ENCODE assay signal across 8 mouse cellular contexts in the genomic region with DNA sequence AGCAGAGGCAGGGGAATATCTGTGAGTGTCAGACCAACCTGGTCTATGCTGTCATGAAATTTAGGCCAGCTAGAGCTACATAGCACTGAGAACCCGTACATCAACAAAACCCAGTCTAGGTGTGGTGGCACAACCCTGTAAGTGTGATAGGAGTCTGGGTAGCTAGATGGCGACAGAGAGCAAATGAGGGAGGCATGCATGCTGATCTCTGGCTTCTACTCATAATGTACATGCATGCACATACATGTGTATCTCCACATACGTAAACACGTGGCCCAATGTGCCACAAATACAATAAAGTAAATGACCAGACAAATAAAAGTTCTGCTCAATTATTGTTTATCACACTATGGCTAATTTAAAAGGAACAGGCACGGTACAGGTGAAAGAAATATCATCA. TPM values are rescaled to one million over a fixed set of nuclear protein-coding genes. Genes with fewer than 3 reads are reported as not detected.
DNase-seq lines count a peak whose midpoint lies in the region; ATAC-seq lines count a peak whose summit lies in the region.

No protein-coding gene starts in this region.

- H3K4me1 ChIP-seq in heart, embryonic 11.5 days (ENCODE audit: control insufficient read depth, insufficient read depth, low read length) = peaks cover 8% of the 10 kb centered on the region; the same call in 1 of the 2 replicates

- peaks cover 60% of the 10 kb centered on the region for H3K27me3 ChIP-seq in heart, embryonic 11.5 days (ENCODE audit: control insufficient read depth, insufficient read depth, low read length)

- peak; percentile 79 for DNase-seq in heart, adult 11 months
- peak; percentile 22 for DNase-seq in ovary, postnatal 14 days (ENCODE audit: low spot score)
- DNase-seq in ovary, postnatal 10 days (ENCODE audit: low spot score) = no peak
- peak; percentile 88 for DNase-seq in brain, adult 2 months (ENCODE audit: low read depth, low spot score)
- peak; percentile 66 for DNase-seq in kidney, postnatal 10 days
- peak; percentile 53 for DNase-seq in thymus, postnatal 0 days (ENCODE audit: low spot score)
- DNase-seq in heart, postnatal 25 days (ENCODE audit: low spot score) = no peak

- H3K4me3 ChIP-seq in heart, embryonic 11.5 days (ENCODE audit: low read depth, low read length) = no peak overlapping the region

- no peak overlapping the region for H3K27ac ChIP-seq in heart, embryonic 11.5 days (ENCODE audit: low read depth, low read length)

- no peaks in the 10 kb centered on the region for H3K9me3 ChIP-seq in heart, embryonic 11.5 days (replicated peaks; ENCODE audit: control insufficient read depth, low read length)

- H3K9ac ChIP-seq in heart, embryonic 11.5 days (ENCODE audit: low read depth, low read length) = no peak overlapping the region

- H3K36me3 ChIP-seq in heart, embryonic 11.5 days (ENCODE audit: control insufficient read depth, insufficient read depth, low read length) = no peaks in the 10 kb centered on the region

- WGBS in heart, embryonic 11.5 days (ENCODE audit: insufficient replicate concordance) = 31% methylated on average over 5 of the region's 5 CpGs

- no peak for ATAC-seq in heart, embryonic 11.5 days (replicated peaks; ENCODE audit: insufficient number of reproducible peaks, low FRiP score, low TSS enrichment)

- H3K4me2 ChIP-seq in heart, embryonic 11.5 days = no peak overlapping the region

- intact Hi-C loops in heart, postnatal 25 days (cut with DNase I) = no loop called here

RNA-seq across cellular contexts. Expression of a gene that starts 3.5 kb away (rescaled TPM):
- 0.58 and 0.83 TPM in 2 replicates for polyA plus RNA-seq in heart, embryonic 11.5 days (2014; fragmentation: Nextera tagmentation; extraction: Ambion mirVana)
- polyA plus RNA-seq in thymus, postnatal 0 days (2015; fragmentation: Nextera tagmentation; extraction: Ambion mirVana) = 2.0 and 2.3 TPM in 2 replicates
- total RNA-seq in heart, postnatal 25 days (2021) = 1 to 10 TPM; 1.5 to 1.8 TPM

RNA-seq across cellular contexts. Expression of a gene that starts 25.9 kb away (rescaled TPM):
- polyA plus RNA-seq in heart, embryonic 11.5 days (2014; fragmentation: Nextera tagmentation; extraction: Ambion mirVana) = 0.64 TPM in 1 of 2 replicates, not detected in the other
- not detected in 2 replicates for polyA plus RNA-seq in thymus, postnatal 0 days (2015; fragmentation: Nextera tagmentation; extraction: Ambion mirVana)
- total RNA-seq in heart, postnatal 25 days (2021) = under 1 TPM in 1 of 2 experiments, not detected in 1; 0.26 TPM

RNA-seq across cellular contexts. Expression of a gene that starts 26.4 kb away (rescaled TPM):
- polyA plus RNA-seq in heart, embryonic 11.5 days (2014; fragmentation: Nextera tagmentation; extraction: Ambion mirVana) = 15.7 and 17.4 TPM in 2 replicates
- polyA plus RNA-seq in thymus, postnatal 0 days (2015; fragmentation: Nextera tagmentation; extraction: Ambion mirVana) = 54.9 and 55.9 TPM in 2 replicates
- 10 to 100 TPM; 27.9 to 33.5 TPM for total RNA-seq in heart, postnatal 25 days (2021)

RNA-seq across cellular contexts. Expression of a gene that starts 30.5 kb away (rescaled TPM):
- 37.3 TPM in 2 replicates for polyA plus RNA-seq in heart, embryonic 11.5 days (2014; fragmentation: Nextera tagmentation; extraction: Ambion mirVana)
- polyA plus RNA-seq in thymus, postnatal 0 days (2015; fragmentation: Nextera tagmentation; extraction: Ambion mirVana) = 39.6 and 42.7 TPM in 2 replicates
- total RNA-seq in heart, postnatal 25 days (2021) = 10 to 100 TPM; 20.5 to 22.9 TPM

Comparison
In these comparisons a context has a peak if more than half of its experiments do, and no peak if none do; other contexts are left out.
1. DNase-seq: peak in heart, adult 11 months (single experiment), ovary, postnatal 14 days (single experiment), brain, adult 2 months (single experiment), kidney, postnatal 10 days (single experiment) and thymus, postnatal 0 days (single experiment); none in ovary, postnatal 10 days (single experiment) and heart, postnatal 25 days (single experiment).